Comparison of ENCODE assay signal across 8 mouse cellular contexts in the genomic region with DNA sequence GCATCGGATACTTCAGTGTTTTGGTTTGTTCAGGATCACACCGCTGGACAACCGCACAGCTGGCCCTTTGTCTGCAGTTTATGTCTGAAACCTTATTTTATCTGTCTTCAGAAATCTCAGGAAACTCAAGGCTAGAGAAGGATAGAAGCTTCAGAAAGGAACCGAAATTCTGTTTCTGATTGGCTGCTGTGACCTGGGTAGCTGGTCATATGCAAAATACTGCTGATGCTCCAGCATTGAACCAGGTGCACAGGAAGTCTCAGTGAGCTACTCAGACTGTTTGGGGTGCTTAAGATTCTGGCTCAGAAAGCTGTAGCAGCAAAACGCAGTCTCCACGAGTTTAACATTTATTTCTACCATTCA. TPM values are rescaled to one million over a fixed set of nuclear protein-coding genes. Genes with fewer than 3 reads are reported as not detected.
DNase-seq lines count a peak whose midpoint lies in the region; ATAC-seq lines count a peak whose summit lies in the region.

No protein-coding gene starts in this region.

- no peaks in the 10 kb centered on the region for H3K27me3 ChIP-seq in embryonic facial prominence, embryonic 14.5 days (replicated peaks; ENCODE audit: control insufficient read depth, insufficient read depth, low read length)
- H3K27me3 ChIP-seq in intestine, embryonic 16.5 days (replicated peaks; ENCODE audit: control insufficient read depth, insufficient read depth, low read length): no peaks in the 10 kb centered on the region

- peak overlapping the region; percentile 88 for H3K9ac ChIP-seq in embryonic facial prominence, embryonic 14.5 days (ENCODE audit: low read depth, low read length)
- H3K9ac ChIP-seq in intestine, embryonic 16.5 days (ENCODE audit: low read depth, low read length): peak overlapping the region; percentile 85

- H3K9me3 ChIP-seq in embryonic facial prominence, embryonic 14.5 days (ENCODE audit: control insufficient read depth, low read length): no peaks in the 10 kb centered on the region
- H3K9me3 ChIP-seq in intestine, embryonic 16.5 days (ENCODE audit: control insufficient read depth, low read length): no peaks in the 10 kb centered on the region

- peaks cover 8% of the 10 kb centered on the region for H3K4me1 ChIP-seq in embryonic facial prominence, embryonic 14.5 days (ENCODE audit: control insufficient read depth, insufficient read depth, low read length)
- peaks cover 6% of the 10 kb centered on the region for H3K4me1 ChIP-seq in intestine, embryonic 16.5 days (ENCODE audit: control insufficient read depth, insufficient read depth, low read length)

- ATAC-seq in CD4-positive, CD25-positive, alpha-beta regulatory T cell, adult 4 months: peak; percentile 93
- peak; percentile 81 for ATAC-seq in embryonic facial prominence, embryonic 14.5 days (ENCODE audit: low read depth)
- peak; percentile 89 for ATAC-seq in intestine, embryonic 16.5 days
- ATAC-seq in monocyte, adult 5-6 weeks (replicated peaks; ENCODE audit: insufficient number of reproducible peaks, low FRiP score, low TSS enrichment, poor library complexity, severe bottlenecking): peak; percentile 54; the same call in 1 of the 2 replicates

- H3K4me2 ChIP-seq in embryonic facial prominence, embryonic 14.5 days (ENCODE audit: low read depth, low read length): peak overlapping the region; percentile 55
- H3K4me2 ChIP-seq in intestine, embryonic 16.5 days (ENCODE audit: low read depth, low read length): peak overlapping the region; percentile 67

- H3K36me3 ChIP-seq in embryonic facial prominence, embryonic 14.5 days (ENCODE audit: control insufficient read depth, insufficient read depth, low read length): no peaks in the 10 kb centered on the region
- no peaks in the 10 kb centered on the region for H3K36me3 ChIP-seq in intestine, embryonic 16.5 days (ENCODE audit: control insufficient read depth, insufficient read depth, low read length)

- peak; percentile 14 to 36 for DNase-seq in heart, adult 9 months (ENCODE audit: low spot score in 2 of 2)
- no peak for DNase-seq in heart, adult 8-10 months (ENCODE audit: low spot score)
- DNase-seq in embryonic facial prominence, embryonic 14.5 days (ENCODE audit: low spot score): peak; percentile 77
- no peak for DNase-seq in layer of hippocampus, adult 9-10 months (ENCODE audit: low spot score)
- DNase-seq in cerebellum, postnatal 14 days: no peak

- H3K27ac ChIP-seq in embryonic facial prominence, embryonic 14.5 days (replicated peaks; ENCODE audit: low read depth, low read length): peak overlapping the region; percentile 90
- H3K27ac ChIP-seq in intestine, embryonic 16.5 days (ENCODE audit: low read length): peak overlapping the region; percentile 83

- H3K4me3 ChIP-seq in embryonic facial prominence, embryonic 14.5 days (ENCODE audit: low read depth, low read length): peak overlapping the region; percentile 85
- H3K4me3 ChIP-seq in intestine, embryonic 16.5 days (ENCODE audit: low read length): peak overlapping the region; percentile 97

- 0% methylated on average over 6 of the region's 6 CpGs for WGBS in embryonic facial prominence, embryonic 14.5 days
- 0% methylated on average over 6 of the region's 6 CpGs for WGBS in intestine, embryonic 16.5 days

RNA-seq across cellular contexts. Expression of a gene that starts 0.4 kb away (rescaled TPM):
- total RNA-seq in heart, adult 8-10 months (2022): 1 to 10 TPM in 1 of 4 experiments, under 1 TPM in 3; 0.71 to 1.3 (median 0.93) TPM
- polyA plus RNA-seq in CD4-positive, CD25-positive, alpha-beta regulatory T cell, adult 4 months (2017; shearing (Covaris generic)): 10 to 100 TPM; 28.7 to 37.3 TPM
- 8.4 and 11.6 TPM in 2 replicates for polyA plus RNA-seq in embryonic facial prominence, embryonic 14.5 days (2014; fragmentation: Nextera tagmentation; extraction: Ambion mirVana)
- 4.9 and 5.7 TPM in 2 replicates for polyA plus RNA-seq in intestine, embryonic 16.5 days (2015; fragmentation: Nextera tagmentation; extraction: Ambion mirVana)
- total RNA-seq in monocyte, adult 5-6 weeks (2017): 17.8 to 39.0 TPM (median 23.6 TPM) in 3 replicates

Comparison
In these comparisons a context has a peak if more than half of its experiments do, and no peak if none do; other contexts are left out.
1. DNase-seq: peak in heart, adult 9 months (2 of 2) and embryonic facial prominence, embryonic 14.5 days (single experiment); none in heart, adult 8-10 months (single experiment), layer of hippocampus, adult 9-10 months (single experiment) and cerebellum, postnatal 14 days (0 of 2).
2. Peak in every context shown above with its lines, with median percentiles within 50 percentile points of each other: ATAC-seq.